Mouse (Mus musculus): ENCODE data around the gene Tnni1. TPM values are rescaled to one million over a fixed set of nuclear protein-coding genes. Genes with fewer than 3 reads are reported as not detected.

The Tnni1 gene
- polyA plus RNA-seq, 1 experiment from 2014 or later = 1.1 TPM

DNA sequence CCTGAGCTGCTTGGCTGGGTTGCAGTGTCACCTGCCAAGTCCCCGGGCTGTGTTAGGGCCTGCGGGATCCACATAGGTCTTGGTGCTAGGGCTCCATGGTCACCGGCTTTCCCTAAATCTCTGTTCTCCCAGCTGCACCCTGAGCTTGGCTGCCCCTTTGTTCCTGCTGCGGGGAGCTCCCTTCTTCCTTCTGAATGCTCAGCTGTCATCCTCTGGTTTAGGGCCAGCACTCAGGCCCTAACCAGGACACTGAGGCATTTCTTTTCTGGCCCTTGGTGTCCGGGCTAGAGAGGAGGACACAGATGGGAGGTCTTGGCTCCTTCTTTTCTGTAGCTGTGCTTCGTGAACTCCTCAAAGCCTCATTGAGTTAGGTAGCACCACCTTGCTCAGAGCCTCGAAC lies 42.5 kb downstream of the Tnni1 start:
- 66% methylated on average over 6 of the region's 7 CpGs for WGBS
- Histone ChIP-seq H3K4me2 (ENCODE audit: low read length) (no peak overlapping the region), H3K4me3 (ENCODE audit: low read length) (no peak overlapping the region), H3K9ac (ENCODE audit: low read depth, low read length) (no peak overlapping the region), H3K36me3 (ENCODE audit: control insufficient read depth, insufficient read depth, low read length) (no peaks in the 10 kb centered on the region), H3K27ac (ENCODE audit: low read depth, low read length) (no peak overlapping the region), H3K27me3 (replicated peaks; ENCODE audit: control insufficient read depth, insufficient read depth, low read length) (peaks cover 25% of the 10 kb centered on the region), H3K9me3 (ENCODE audit: control insufficient read depth, low read length) (no peaks in the 10 kb centered on the region), H3K4me1 (ENCODE audit: control insufficient read depth, insufficient read depth, low read depth, low read length) (peaks cover 8% of the 10 kb centered on the region)
- no peak for ATAC-seq

DNA sequence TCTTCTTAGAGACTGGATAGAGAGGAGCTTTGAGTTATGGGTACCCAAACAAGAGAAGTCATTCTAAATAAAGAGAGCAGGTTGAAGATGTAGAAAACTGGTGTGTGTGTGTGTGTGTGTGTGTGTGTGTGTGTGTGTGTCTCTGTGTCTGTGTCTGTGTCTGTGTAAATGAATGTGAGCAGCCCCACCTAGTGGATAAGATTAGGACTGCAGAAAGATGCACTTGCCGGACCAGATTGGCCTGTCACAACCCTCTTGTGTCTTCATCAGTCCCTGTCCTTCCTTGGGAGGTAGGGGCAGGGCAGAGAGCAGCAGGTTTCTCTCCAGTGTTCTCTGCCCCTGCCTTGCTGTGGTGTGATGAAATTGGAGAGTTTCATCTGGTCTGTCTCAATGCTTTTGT lies 49.7 kb downstream of the Tnni1 start:
- Histone ChIP-seq H3K9ac (ENCODE audit: low read depth, low read length) (no peak overlapping the region), H3K4me1 (ENCODE audit: control insufficient read depth, insufficient read depth, low read depth, low read length) (no peaks in the 10 kb centered on the region), H3K9me3 (ENCODE audit: control insufficient read depth, low read length) (no peaks in the 10 kb centered on the region), H3K27me3 (replicated peaks; ENCODE audit: control insufficient read depth, insufficient read depth, low read length) (no peaks in the 10 kb centered on the region), H3K4me3 (ENCODE audit: low read length) (no peak overlapping the region), H3K36me3 (ENCODE audit: control insufficient read depth, insufficient read depth, low read length) (no peaks in the 10 kb centered on the region), H3K4me2 (ENCODE audit: low read length) (no peak overlapping the region), H3K27ac (ENCODE audit: low read depth, low read length) (no peak overlapping the region)
- ATAC-seq = no peak
- 15% methylated on average over 1 of the region's 1 CpGs for WGBS

DNA sequence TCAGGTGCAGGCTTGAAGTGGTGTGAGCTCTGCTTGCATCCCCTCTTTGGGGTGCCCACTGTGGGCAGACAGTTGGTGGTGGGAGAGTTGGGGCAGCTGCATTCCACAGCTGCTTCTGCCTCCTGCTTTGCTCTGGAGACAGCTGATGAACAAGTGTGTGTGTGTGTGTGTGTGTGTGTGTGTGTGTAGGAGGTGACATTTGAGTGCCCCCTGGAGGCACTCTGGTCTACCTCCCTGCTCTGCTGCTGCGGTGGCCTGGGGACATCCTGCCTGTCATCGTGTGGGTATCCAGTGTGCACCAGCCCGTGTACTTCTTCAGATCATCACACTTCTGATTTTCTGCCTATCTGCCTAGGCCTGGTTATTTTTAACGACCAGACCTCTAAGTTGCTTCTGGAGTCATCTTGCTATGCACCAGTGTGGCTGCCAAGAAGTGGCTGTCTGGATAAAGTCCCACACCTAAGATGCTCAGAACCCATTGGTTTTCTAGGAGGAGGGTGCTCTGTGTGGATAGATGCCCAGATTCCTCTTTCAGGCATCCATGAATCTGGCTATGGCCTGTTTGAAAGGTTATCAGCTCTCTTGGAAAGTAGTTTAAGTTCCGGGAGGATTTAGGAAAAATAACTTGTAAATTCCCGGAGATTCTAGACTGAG lies 55.1 kb downstream of the Tnni1 start:
- 65% methylated on average over 6 of the region's 6 CpGs for whole genome bisulfite sequencing

DNA sequence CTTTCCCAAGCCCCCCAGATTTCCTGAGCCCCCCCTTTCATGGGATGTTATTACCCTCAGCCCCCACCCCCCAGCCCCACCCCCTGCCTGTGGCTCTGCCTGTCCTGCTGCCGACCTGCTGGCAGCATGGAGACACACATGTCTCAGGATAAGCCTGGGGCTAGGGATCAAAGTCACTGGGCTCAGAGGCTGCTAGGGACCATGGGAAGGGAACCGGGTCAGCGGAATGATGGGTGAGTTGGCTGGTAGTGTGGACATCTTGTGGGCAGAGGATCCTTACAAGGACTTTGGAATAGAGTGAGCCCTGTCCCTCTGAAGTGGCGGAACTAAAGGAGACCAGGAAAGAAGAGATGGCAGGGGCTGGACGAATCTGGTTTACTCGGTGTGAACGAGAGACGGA lies 55.7 kb downstream of the Tnni1 start:
- Histone ChIP-seq H3K4me3 (ENCODE audit: low read length) (no peak overlapping the region), H3K9me3 (ENCODE audit: control insufficient read depth, low read length) (no peaks in the 10 kb centered on the region), H3K4me1 (ENCODE audit: control insufficient read depth, insufficient read depth, low read depth, low read length) (no peaks in the 10 kb centered on the region), H3K27ac (ENCODE audit: low read depth, low read length) (no peak overlapping the region), H3K27me3 (replicated peaks; ENCODE audit: control insufficient read depth, insufficient read depth, low read length) (no peaks in the 10 kb centered on the region), H3K4me2 (ENCODE audit: low read length) (no peak overlapping the region), H3K9ac (ENCODE audit: low read depth, low read length) (no peak overlapping the region), H3K36me3 (ENCODE audit: control insufficient read depth, insufficient read depth, low read length) (no peaks in the 10 kb centered on the region)
- whole genome bisulfite sequencing = 81% methylated on average over 8 of the region's 8 CpGs
- no peak for ATAC-seq

More for the DNA sequence above, 55.1 kb downstream of the Tnni1 start:
- Histone ChIP-seq H3K4me1 (ENCODE audit: control insufficient read depth, insufficient read depth, low read depth, low read length) (no peaks in the 10 kb centered on the region), H3K9me3 (ENCODE audit: control insufficient read depth, low read length) (no peaks in the 10 kb centered on the region), H3K9ac (ENCODE audit: low read depth, low read length) (no peak overlapping the region), H3K4me2 (ENCODE audit: low read length) (no peak overlapping the region), H3K27me3 (replicated peaks; ENCODE audit: control insufficient read depth, insufficient read depth, low read length) (no peaks in the 10 kb centered on the region), H3K4me3 (ENCODE audit: low read length) (no peak overlapping the region), H3K36me3 (ENCODE audit: control insufficient read depth, insufficient read depth, low read length) (no peaks in the 10 kb centered on the region), H3K27ac (ENCODE audit: low read depth, low read length) (no peak overlapping the region)
- ATAC-seq = no peak

DNA sequence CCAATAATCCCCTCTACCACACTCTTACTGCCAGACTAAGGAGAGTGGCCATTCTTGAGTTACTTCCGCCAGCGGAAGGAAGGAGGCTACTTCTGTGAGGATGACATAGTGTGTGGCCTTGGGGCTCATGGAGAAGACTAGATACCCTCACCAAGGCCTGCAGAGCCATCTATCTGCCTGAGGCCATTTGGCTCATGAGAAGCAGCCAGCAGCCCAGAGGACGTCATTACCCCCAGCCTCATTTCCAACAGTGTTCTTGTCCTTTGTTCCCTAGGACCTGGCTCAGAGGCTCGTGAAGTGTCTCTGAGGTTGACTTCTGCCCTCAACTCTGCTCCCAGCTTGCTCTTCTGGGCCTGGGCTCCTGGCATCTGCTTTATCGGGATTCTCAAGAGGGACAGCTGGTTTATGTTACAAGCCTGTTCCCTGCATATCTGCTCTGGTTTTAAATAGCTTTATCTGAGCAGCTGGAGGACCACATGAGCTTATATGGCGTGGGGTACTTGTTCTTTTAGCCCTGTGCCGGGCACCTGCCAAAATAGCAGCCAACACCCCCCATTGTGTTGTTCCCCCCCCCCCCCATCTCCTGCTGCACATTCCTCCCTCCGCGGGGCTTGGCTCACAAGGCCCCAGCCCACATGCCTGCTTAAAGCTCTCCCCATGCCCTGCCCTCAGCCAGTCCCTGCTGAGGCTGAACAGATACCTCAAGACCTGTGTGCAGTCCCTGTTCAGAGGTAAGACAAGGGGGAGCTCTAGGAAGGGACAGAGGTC lies 56.7 kb downstream of the Tnni1 start, which contains the start of gene Tnnt2:
TSS of gene Tnnt2 (plus strand) at position 639 of the 768 bp plus-strand sequence.
- Histone ChIP-seq H3K4me3 (ENCODE audit: low read length) (no peak within 1 kb of the TSS), H3K36me3 (ENCODE audit: control insufficient read depth, insufficient read depth, low read length) (no peaks in the 10 kb centered on the region), H3K27ac (ENCODE audit: low read depth, low read length) (no peak within 1 kb of the TSS), H3K9ac (ENCODE audit: low read depth, low read length) (no peak within 1 kb of the TSS), H3K27me3 (replicated peaks; ENCODE audit: control insufficient read depth, insufficient read depth, low read length) (no peaks in the 10 kb centered on the region), H3K9me3 (ENCODE audit: control insufficient read depth, low read length) (no peaks in the 10 kb centered on the region), H3K4me1 (ENCODE audit: control insufficient read depth, insufficient read depth, low read depth, low read length) (0 out of 2 replicates have a peak, but pooled peaks cover 3% of the 10 kb centered on the region), H3K4me2 (ENCODE audit: low read length) (no peak within 1 kb of the TSS)
- no peak for ATAC-seq
- 55% methylated on average over 9 of the region's 9 CpGs for WGBS

DNA sequence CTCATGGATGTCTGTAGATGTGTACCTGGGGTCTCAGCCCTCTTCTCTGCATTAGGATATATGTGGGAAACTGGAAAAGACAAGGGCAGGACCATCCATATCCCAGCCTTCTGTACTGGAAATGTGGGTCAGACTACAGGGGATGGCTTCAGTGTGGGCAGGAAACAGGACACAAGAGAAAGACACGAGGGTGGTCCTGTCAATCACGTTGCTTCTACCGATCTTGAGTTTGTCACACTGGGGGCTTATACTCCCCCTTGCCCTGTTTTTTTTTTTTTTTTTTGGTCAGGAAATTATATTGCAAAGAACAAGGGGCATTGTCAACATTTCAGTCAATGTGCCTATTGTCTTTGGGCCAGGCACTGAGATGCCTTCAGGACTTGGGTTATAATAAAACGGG lies 59.4 kb downstream of the Tnni1 start:
- no peaks in the 10 kb centered on the region for H3K9me3 ChIP-seq (ENCODE audit: control insufficient read depth, low read length)
- H3K4me3 ChIP-seq (ENCODE audit: low read length) = no peak overlapping the region
- H3K9ac ChIP-seq (ENCODE audit: low read depth, low read length) = no peak overlapping the region
- no peak overlapping the region for H3K27ac ChIP-seq (ENCODE audit: low read depth, low read length)
- no peak overlapping the region for H3K4me2 ChIP-seq (ENCODE audit: low read length)
- H3K36me3 ChIP-seq (ENCODE audit: control insufficient read depth, insufficient read depth, low read length) = no peaks in the 10 kb centered on the region
- no peaks in the 10 kb centered on the region for H3K27me3 ChIP-seq (replicated peaks; ENCODE audit: control insufficient read depth, insufficient read depth, low read length)
- 60% methylated on average over 4 of the region's 4 CpGs for WGBS
- no peak for ATAC-seq
- 0 out of 2 replicates have a peak, but pooled peaks cover 3% of the 10 kb centered on the region for H3K4me1 ChIP-seq (ENCODE audit: control insufficient read depth, insufficient read depth, low read depth, low read length)

DNA sequence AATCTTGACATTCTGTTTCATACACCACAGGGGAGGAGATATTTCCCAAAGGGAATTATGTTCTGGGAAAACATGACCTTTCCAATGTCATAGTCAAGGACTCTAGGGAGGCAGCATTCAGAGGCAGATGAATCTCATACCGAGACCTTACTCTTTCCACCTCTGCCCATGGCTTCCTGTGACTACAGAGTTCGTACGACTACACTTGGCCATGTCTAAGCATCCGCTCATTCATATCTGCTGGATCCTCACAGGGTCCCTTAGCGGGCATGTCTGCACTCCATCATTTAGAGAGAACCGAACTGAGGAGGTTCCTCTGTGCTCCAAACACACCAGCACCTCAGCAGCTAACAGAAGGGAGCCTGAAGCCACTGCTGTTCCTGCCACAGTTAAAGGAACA lies 59.8 kb downstream of the Tnni1 start:
- no peak overlapping the region for H3K27ac ChIP-seq (ENCODE audit: low read depth, low read length)
- H3K36me3 ChIP-seq (ENCODE audit: control insufficient read depth, insufficient read depth, low read length) = no peaks in the 10 kb centered on the region
- H3K4me3 ChIP-seq (ENCODE audit: low read length) = no peak overlapping the region
- H3K9me3 ChIP-seq (ENCODE audit: control insufficient read depth, low read length) = no peaks in the 10 kb centered on the region
- WGBS = 90% methylated on average over 6 of the region's 6 CpGs
- ATAC-seq = no peak
- 0 out of 2 replicates have a peak, but pooled peaks cover 3% of the 10 kb centered on the region for H3K4me1 ChIP-seq (ENCODE audit: control insufficient read depth, insufficient read depth, low read depth, low read length)
- no peak overlapping the region for H3K4me2 ChIP-seq (ENCODE audit: low read length)
- H3K27me3 ChIP-seq (replicated peaks; ENCODE audit: control insufficient read depth, insufficient read depth, low read length) = no peaks in the 10 kb centered on the region
- no peak overlapping the region for H3K9ac ChIP-seq (ENCODE audit: low read depth, low read length)

DNA sequence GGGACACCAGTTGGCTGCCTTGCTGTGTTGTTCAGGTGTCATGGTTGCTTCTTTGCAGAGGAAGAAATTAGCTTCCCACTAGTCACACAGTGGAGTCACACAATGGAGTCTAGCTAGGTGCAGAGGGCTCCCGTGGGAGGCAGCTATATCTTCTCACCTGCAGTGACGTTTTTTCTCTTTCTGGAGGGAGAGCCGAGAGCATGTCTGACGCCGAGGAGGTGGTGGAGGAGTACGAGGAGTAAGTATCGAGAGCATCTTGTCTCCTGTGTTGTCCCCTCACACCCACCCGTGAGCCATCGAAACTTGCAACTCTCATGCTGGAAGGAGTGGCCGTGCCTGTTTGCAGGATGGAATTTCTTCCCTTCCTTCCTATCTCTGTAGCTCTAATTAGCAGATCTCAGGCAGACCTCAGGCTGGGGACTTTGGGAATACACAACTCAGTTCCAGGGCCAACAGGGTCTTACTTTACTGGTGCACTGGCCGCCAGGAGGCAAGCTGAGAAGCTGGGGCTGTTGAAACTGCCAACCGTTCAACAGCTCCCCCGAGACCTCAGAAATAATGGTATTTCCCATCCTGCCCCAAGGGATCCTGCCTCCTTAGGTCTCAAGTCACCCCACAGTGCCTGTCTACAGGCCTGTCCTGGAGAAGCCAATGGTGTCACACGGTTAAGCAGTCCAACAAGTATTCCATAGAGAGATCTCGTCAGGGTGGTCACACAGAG lies 61.6 kb downstream of the Tnni1 start:
- Histone ChIP-seq H3K36me3 (ENCODE audit: control insufficient read depth, insufficient read depth, low read length) (no peaks in the 10 kb centered on the region), H3K4me1 (ENCODE audit: control insufficient read depth, insufficient read depth, low read depth, low read length) (0 out of 2 replicates have a peak, but pooled peaks cover 3% of the 10 kb centered on the region), H3K27me3 (replicated peaks; ENCODE audit: control insufficient read depth, insufficient read depth, low read length) (no peaks in the 10 kb centered on the region), H3K27ac (ENCODE audit: low read depth, low read length) (no peak overlapping the region), H3K9ac (ENCODE audit: low read depth, low read length) (no peak overlapping the region), H3K4me2 (ENCODE audit: low read length) (no peak overlapping the region), H3K4me3 (ENCODE audit: low read length) (no peak overlapping the region), H3K9me3 (ENCODE audit: control insufficient read depth, low read length) (no peaks in the 10 kb centered on the region)
- ATAC-seq = no peak
- 77% methylated on average over 15 of the region's 15 CpGs for WGBS

Data from hindbrain, embryonic 16.5 days (tissue).